Mouse (Mus musculus) neutrophil, adult 5-6 weeks (primary cell): Measurements from ENCODE around the gene Tmem252. TPM values are rescaled to one million over a fixed set of nuclear protein-coding genes. Genes with fewer than 3 reads are reported as not detected.

ENCODE experiments used
- ATAC-seq: fragments of 151-379, 151-347 bp; 2 replicates; pipeline ENCODE4 v1.8.0; 2017; ENCODE audit warnings: mild to moderate bottlenecking, moderate TSS enrichment; ENCODE audit not compliant: insufficient number of reproducible peaks, poor library complexity, low FRiP score, severe bottlenecking; ENCODE audit errors: extremely low read depth
- total RNA-seq: library from RNA; stranded (forward); fragments of 200-1000 nt; gene quantifications from 2 replicates; pipeline ENCODE4 v1.2.3, GENCODE M21; 2017

Tmem252 gene
- total RNA-seq, 1 experiment from 2014 or later = not detected

- ATAC-seq = no peak
Measured at GRCm38 (mm10) chr19:24716303-24717097, 42.7 kb downstream of the Tmem252 start.

DNA sequence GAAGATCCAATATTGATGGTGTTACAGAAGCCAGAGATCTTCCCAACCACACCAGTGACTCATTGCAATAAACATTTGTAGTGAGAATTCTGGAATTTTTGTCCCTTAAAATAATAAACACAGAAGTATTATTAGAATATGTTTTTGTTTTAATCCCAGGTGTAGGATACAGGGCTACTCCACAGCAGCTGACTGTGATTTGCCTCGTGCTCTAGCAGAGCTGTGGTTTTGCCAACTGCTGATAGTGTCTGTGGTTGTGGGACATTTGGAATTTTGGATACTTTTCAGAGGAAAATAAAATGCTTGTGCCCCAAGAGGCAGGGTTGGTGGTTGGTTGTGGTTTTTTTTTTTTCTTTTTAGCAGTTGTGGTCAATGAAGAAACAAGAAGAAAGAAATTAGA, 44.2 kb downstream of the Tmem252 start:
- no peak for ATAC-seq

DNA sequence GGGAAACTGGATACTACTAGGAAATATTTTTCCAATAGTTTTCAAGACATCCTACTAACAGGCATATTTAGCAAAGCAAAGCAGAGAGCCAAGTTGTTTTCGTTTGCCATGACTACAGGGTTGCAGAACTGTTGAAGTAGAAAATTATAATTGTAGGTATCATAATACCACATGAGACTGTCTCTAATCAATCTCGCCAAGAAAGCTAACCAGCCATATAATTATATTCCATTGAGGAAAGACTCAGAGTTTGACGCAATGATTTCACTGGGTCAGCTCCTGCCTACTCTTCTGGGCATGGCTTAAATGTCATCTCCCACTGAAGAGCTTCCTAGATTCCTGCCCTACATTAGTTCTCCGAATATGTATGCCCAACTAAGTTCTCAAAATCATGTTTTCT, 45.7 kb downstream of the Tmem252 start:
- ATAC-seq = no peak

DNA sequence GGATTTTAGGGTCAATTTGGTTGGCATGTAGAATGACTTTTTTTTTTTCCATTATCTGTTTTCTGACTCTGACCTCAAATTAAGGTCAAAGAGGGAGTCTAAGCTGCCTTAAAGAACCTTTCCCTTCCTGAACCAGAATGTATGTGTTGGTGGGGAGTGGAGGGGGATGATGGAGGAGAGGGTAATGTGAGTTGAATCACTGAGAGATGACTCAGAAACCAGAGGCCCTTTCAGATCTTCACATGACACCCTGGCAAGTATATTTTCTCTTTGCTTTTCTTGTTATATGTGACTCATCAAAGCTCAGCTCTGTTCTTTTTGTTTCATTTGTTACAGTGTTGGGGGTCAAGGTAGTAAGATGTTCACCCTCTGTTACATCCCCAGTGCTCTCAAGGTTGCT, 46.6 kb downstream of the Tmem252 start:
- ATAC-seq = no peak

DNA sequence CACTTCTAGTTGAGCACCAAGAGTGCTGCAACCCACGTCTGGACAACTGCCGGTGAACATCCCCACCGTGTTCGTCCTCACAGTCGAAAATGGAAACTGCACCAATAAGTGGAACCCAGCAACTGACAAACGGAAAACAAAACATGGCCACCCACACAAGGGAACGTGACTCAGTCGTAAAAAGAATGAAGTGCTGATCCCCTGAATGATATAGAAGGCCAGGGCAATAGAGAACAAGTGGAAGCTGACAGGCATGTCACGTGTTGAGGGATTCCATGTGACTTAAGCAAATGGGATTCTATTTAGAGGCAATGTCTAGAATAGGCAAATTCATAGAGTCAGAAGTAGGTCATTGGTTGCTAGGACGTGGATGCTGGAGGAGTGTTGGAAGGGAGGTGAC, 50.6 kb downstream of the Tmem252 start:
- no peak for ATAC-seq

DNA sequence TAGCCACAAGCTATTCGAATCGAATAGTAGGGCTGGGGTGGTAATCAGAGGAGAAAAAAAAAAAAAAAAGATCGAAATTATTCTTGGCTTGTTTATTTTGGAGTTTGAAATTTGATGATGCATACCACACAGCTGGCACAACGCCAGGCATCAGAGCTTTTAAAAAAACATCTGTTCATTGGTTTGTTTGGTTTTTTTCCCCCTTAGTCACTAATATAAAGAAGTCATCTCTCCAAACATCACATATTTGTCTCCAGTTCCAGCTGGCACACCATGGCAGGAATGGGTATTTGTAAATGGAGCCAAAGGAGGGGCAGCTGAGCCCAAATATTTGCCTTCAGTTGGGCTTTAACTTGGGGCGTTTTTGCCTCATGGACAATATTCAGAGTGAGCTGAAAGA, 56.9 kb downstream of the Tmem252 start:
- no peak for ATAC-seq

Other genes with a start within 250 kb of the Tmem252 start
- gene Fam122a, start 196.7 kb upstream of the Tmem252 start, total RNA-seq = 41.4 and 44.2 TPM in 2 replicates
- gene Pip5k1b, start 118.1 kb upstream of the Tmem252 start, total RNA-seq = 23.1 and 30.5 TPM in 2 replicates
- not detected in 2 replicates for gene Pgm5, start 187.8 kb downstream of the Tmem252 start, total RNA-seq
- 6.4 and 11.2 TPM in 2 replicates for gene Gm10053, start 201.7 kb downstream of the Tmem252 start, total RNA-seq
- 2.3 and 4.5 TPM in 2 replicates for gene Foxd4, start 227.2 kb downstream of the Tmem252 start, total RNA-seq